Mouse (Mus musculus) lung, postnatal 0 days (tissue): Measurements from ENCODE around the gene Skap1. TPM values are rescaled to one million over a fixed set of nuclear protein-coding genes. Genes with fewer than 3 reads are reported as not detected.

Experiments used
- ATAC-seq: fragments of 200-750 bp; cut with Nextera tagmentation; 2 replicates; pipeline ENCODE4 v1.8.0; 2017; ENCODE audit warnings: moderate library complexity
- DNase-seq: peaks from one replicate; pipeline ENCODE4 v3.0.0-alpha.2; 2016; ENCODE audit warnings: low spot score
- H3K27ac ChIP-seq: fragments of 300-500 bp; sonication (generic); 2 replicates; pipeline ENCODE4 v1.5.1; 2014; ENCODE audit warnings: antibody characterized with exemption, mild to moderate bottlenecking, low read length, mixed read lengths
- H3K27me3 ChIP-seq: fragments of 300-500 bp; sonication (generic); replicated peaks from 2 replicates; pipeline ENCODE4 v1.6.1; 2014; ENCODE audit warnings: low read length, mixed read lengths; ENCODE audit not compliant: insufficient read depth
- H3K36me3 ChIP-seq: fragments of 300-500 bp; sonication (generic); 2 replicates; pipeline ENCODE4 v1.6.1; 2014; ENCODE audit warnings: low read length, mixed read lengths; ENCODE audit not compliant: insufficient read depth
- H3K4me1 ChIP-seq: fragments of 300-500 bp; sonication (generic); 2 replicates; pipeline ENCODE4 v1.6.1; 2014; ENCODE audit warnings: antibody characterized with exemption, low read depth, low read length, mixed read lengths; ENCODE audit not compliant: insufficient read depth
- H3K4me2 ChIP-seq: fragments of 300-500 bp; sonication (generic); replicated peaks from 2 replicates; pipeline ENCODE4 v1.6.1; 2014; ENCODE audit warnings: low read depth, mild to moderate bottlenecking, low read length, moderate library complexity, mixed read lengths
- H3K4me3 ChIP-seq: fragments of 300-500 bp; sonication (generic); 2 replicates; pipeline ENCODE4 v1.5.1; 2014; ENCODE audit warnings: low read depth, low read length
- H3K9ac ChIP-seq: fragments of 300-500 bp; sonication (generic); replicated peaks from 2 replicates; pipeline ENCODE4 v1.6.1; 2014; ENCODE audit warnings: low read depth, mild to moderate bottlenecking
- H3K9me3 ChIP-seq: fragments of 300-500 bp; sonication (generic); 2 replicates; pipeline ENCODE4 v1.6.1; 2016; ENCODE audit warnings: low read length, mixed read lengths
- CTCF ChIP-seq: IDR thresholded peaks from 2 replicates; pipeline ENCODE4 v1.5.1; 2016; ENCODE audit warnings: antibody characterized with exemption, mild to moderate bottlenecking
- EP300 ChIP-seq: IDR thresholded peaks from 2 replicates; pipeline ENCODE4 v1.6.1; 2016; ENCODE audit warnings: antibody characterized with exemption, mild to moderate bottlenecking, control low read depth
- WGBS: fragments of 180-500 bp; shearing (Covaris S2); extraction: QIAGEN DNeasy Blood & Tissue Kit; methylation state at CpG from one replicate; pipeline ENCODE4 v1.1.7; 2014; 5-methylcytosine and 5-hydroxymethylcytosine counted together
- polyA plus RNA-seq: library from polyadenylated mRNA; unstranded; fragments of >200 nt; fragmentation: Nextera tagmentation; extraction: Ambion mirVana; gene quantifications from 2 replicates; pipeline ENCODE4 v1.2.1, GENCODE M21; 2015

Skap1 gene
- polyA plus RNA-seq, 1 experiment from 2014 or later, result 0.73 TPM

- H3K4me1 ChIP-seq, result no peaks in the 10 kb centered on the region
- 48% methylated on average over 4 of the region's 4 CpGs for WGBS
These were observed 293.0 kb downstream of the Skap1 start for GRCm38 (mm10) chr11:96757421-96757820.

DNA sequence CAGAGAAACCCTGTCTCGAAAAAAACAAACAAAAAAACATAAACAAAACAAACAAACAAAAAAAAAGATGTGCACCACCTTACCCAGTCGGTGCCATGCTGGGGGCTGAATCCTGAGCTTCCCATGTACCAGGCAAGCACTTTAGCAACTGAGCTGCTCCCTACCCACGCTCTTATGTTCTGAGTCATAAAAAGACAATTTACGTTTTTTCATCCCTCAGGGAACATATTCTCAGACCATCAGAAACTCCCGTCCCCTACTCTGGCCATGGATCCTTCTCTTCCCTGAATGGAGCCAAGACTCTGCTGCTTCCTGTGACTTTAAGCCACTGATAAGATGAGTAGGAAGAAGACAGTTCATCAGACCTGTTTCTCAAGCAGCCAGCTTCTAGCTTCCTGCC, 294.0 kb downstream of the Skap1 start:
- DNase-seq, result no peak
- H3K4me2 ChIP-seq, result no peak overlapping the region
- 75% methylated on average over 5 of the region's 5 CpGs for WGBS
- H3K27me3 ChIP-seq, result no peaks in the 10 kb centered on the region
- no peak overlapping the region for H3K27ac ChIP-seq
- no peaks in the 10 kb centered on the region for H3K9me3 ChIP-seq
- no peaks in the 10 kb centered on the region for H3K36me3 ChIP-seq
- H3K4me1 ChIP-seq, result 0 out of 2 replicates have a peak, but pooled peaks cover 7% of the 10 kb centered on the region
- no peak for ATAC-seq
- no peak overlapping the region for H3K4me3 ChIP-seq
- TF ChIP-seq CTCF, result no peak
- no peak for TF ChIP-seq EP300
- H3K9ac ChIP-seq, result no peak overlapping the region

More at GRCm38 (mm10) chr11:96757421-96757820, 293.0 kb downstream of the Skap1 start:
- DNase-seq, result no peak
- Histone ChIP-seq H3K9me3 (no peaks in the 10 kb centered on the region), H3K36me3 (no peaks in the 10 kb centered on the region), H3K27me3 (no peaks in the 10 kb centered on the region), H3K4me2 (no peak overlapping the region), H3K27ac (no peak overlapping the region), H3K4me3 (no peak overlapping the region), H3K9ac (no peak overlapping the region)
- TF ChIP-seq CTCF (peak; percentile 34), EP300 (no peak)
- no peak for ATAC-seq

GRCm38 (mm10) chr11:96760042-96760441, 295.6 kb downstream of the Skap1 start:
- Histone ChIP-seq H3K4me3 (no peak overlapping the region), H3K27ac (no peak overlapping the region), H3K9me3 (no peaks in the 10 kb centered on the region), H3K27me3 (no peaks in the 10 kb centered on the region), H3K36me3 (no peaks in the 10 kb centered on the region), H3K4me1 (0 out of 2 replicates have a peak, but pooled peaks cover 7% of the 10 kb centered on the region), H3K4me2 (no peak overlapping the region), H3K9ac (no peak overlapping the region)
- TF ChIP-seq CTCF, result peak; percentile 91
- TF ChIP-seq EP300, result no peak
- ATAC-seq (peak; percentile 71), DNase-seq (peak; percentile 83)
- WGBS, result 32% methylated on average over 3 of the region's 3 CpGs

GRCm38 (mm10) chr11:96761984-96762383, 297.6 kb downstream of the Skap1 start:
- no peaks in the 10 kb centered on the region for H3K36me3 ChIP-seq
- H3K4me1 ChIP-seq, result 0 out of 2 replicates have a peak, but pooled peaks cover 7% of the 10 kb centered on the region
- H3K27ac ChIP-seq, result no peak overlapping the region
- no peak for DNase-seq
- no peak overlapping the region for H3K4me3 ChIP-seq
- no peak overlapping the region for H3K4me2 ChIP-seq
- H3K9ac ChIP-seq, result no peak overlapping the region
- no peak for ATAC-seq
- 35% methylated on average over 7 of the region's 7 CpGs for WGBS
- no peaks in the 10 kb centered on the region for H3K27me3 ChIP-seq
- H3K9me3 ChIP-seq, result no peaks in the 10 kb centered on the region
- TF ChIP-seq CTCF (no peak), EP300 (no peak)

GRCm38 (mm10) chr11:96762742-96763470, 298.5 kb downstream of the Skap1 start:
- Histone ChIP-seq H3K27me3 (no peaks in the 10 kb centered on the region), H3K27ac (no peak overlapping the region), H3K4me1 (peaks cover 9% of the 10 kb centered on the region; the same call in 1 of the 2 replicates), H3K9me3 (no peaks in the 10 kb centered on the region), H3K9ac (no peak overlapping the region), H3K36me3 (0 out of 2 replicates have a peak, but pooled peaks cover 3% of the 10 kb centered on the region), H3K4me3 (no peak overlapping the region), H3K4me2 (no peak overlapping the region)
- 52% methylated on average over 15 of the region's 15 CpGs for WGBS
- ATAC-seq, result peak; percentile 35
- peak; percentile 31 for DNase-seq
- TF ChIP-seq CTCF (peak; percentile 18; the same call in 1 of the 2 replicates), EP300 (no peak)

GRCm38 (mm10) chr11:96764511-96765350, 300.3 kb downstream of the Skap1 start:
- Histone ChIP-seq H3K27ac (peak overlapping the region; percentile 62; the same call in 1 of the 2 replicates), H3K36me3 (0 out of 2 replicates have a peak, but pooled peaks cover 3% of the 10 kb centered on the region), H3K4me2 (no peak overlapping the region), H3K4me3 (no peak overlapping the region), H3K27me3 (no peaks in the 10 kb centered on the region), H3K9me3 (no peaks in the 10 kb centered on the region), H3K9ac (no peak overlapping the region), H3K4me1 (peaks cover 11% of the 10 kb centered on the region; the same call in 1 of the 2 replicates)
- no peak for ATAC-seq
- 58% methylated on average over 13 of the region's 13 CpGs for WGBS
- DNase-seq, result no peak
- TF ChIP-seq EP300, result no peak
- TF ChIP-seq CTCF, result no peak
